Mouse (Mus musculus) left cerebral cortex, postnatal 10 days (tissue): Measurements from ENCODE around the gene Clip4. TPM values are rescaled to one million over a fixed set of nuclear protein-coding genes. Genes with fewer than 3 reads are reported as not detected.

Source experiments
- DNase-seq, 2 experiments: peaks; one replicate each; pipeline ENCODE4 v3.0.0; 2021 to 2022; ENCODE audit warnings: low spot score in 2 of 2, mixed read lengths in 1 of 2; ENCODE audit errors: extremely low spot score in 1 of 2
- intact Hi-C: fragments of 180-260 bp; cut with DNase I; formaldehyde crosslinking; loops from one replicate; pipeline ENCODE4 v1.15.1; 2025
- total RNA-seq, 2 experiments: library from RNA; stranded (reverse); gene quantifications; 2 replicates each; pipeline ENCODE4 v1.2.3; 2021

Gene Clip4
- total RNA-seq, 2 experiments from 2014 or later = 51.6 to 55.4 TPM

GRCm38 (mm10) chr17:71865437-71865836 lies 97.2 kb downstream of the Clip4 start:
- DNase-seq = no peak
- intact Hi-C loops = no loop called here

DNA sequence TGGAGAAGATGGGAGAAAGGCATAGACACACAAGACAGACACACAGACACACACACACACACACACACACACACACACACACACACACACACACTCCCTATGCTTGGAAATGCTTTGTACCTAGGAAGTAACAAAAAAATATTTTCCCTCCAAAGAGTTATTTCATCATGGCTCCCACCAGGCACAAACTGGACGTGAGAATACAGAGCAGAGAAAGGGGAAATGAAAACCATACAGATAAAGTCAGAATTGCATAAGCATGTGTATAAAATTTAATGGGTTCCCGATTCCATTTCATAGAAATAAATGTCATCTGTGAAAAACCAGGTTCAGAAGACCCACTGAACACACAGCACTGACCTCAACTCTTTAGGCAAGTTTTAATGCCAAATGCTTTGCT lies 99.6 kb downstream of the Clip4 start:
- intact Hi-C loops = no loop called here

DNA sequence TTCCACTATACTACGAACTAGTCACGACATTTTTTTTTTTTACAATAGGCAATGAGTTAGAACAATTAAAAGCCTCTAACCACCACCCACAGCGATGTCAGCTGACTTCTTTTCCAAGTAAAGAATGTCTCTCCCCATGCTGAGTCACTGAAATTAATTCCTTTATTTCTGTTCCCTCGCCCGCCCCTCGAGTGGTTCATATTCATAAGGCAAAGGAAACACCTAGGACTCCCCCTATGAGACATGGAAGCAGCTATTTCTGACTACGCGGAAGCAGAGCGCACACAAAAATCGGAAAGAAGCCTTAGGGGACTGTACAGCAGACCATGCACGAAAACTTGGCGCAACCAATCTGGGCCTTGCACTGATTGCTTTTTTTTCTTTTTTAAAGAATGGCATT lies 100.6 kb downstream of the Clip4 start:
- intact Hi-C loops = no loop called here

More for the DNA sequence above, 99.6 kb downstream of the Clip4 start:
- no peak for DNase-seq

GRCm38 (mm10) chr17:71869372-71870231 lies 101.3 kb downstream of the Clip4 start:
- intact Hi-C loops = loop anchor here (10.0 kb wide), 1 partner anchor 205 kb away; no protein-coding TSS in a partner anchor

More for the DNA sequence above, 100.6 kb downstream of the Clip4 start:
- no peak for DNase-seq

DNA sequence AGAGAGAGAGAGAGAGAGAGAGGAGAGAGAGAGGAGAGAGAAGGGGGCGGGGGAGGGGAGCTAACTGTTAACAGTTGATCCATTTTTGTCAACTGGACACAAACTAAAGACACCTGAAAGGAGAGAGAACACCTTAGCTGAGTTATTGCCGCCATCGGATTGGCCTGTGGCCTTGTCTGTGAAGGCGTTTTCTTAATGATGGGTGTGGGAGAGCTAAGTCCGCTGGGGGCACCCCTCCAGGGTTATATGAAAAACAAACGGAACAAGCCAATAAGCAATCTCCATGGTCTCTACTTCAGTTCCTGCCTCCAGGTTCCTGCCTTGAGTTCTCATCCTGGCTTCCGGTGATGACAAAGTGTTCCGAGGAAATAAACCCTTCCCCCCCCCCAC lies 102.0 kb downstream of the Clip4 start:
- intact Hi-C loops = loop anchor here (10.0 kb wide), 1 partner anchor 205 kb away; no protein-coding TSS in a partner anchor
- DNase-seq = no peak

More at GRCm38 (mm10) chr17:71869372-71870231, 101.3 kb downstream of the Clip4 start:
- peak in 1 of 2 experiments; percentile 45 for DNase-seq

GRCm38 (mm10) chr17:71870641-71871040 lies 102.4 kb downstream of the Clip4 start:
- DNase-seq = no peak
- intact Hi-C loops = loop anchor here (10.0 kb wide), 1 partner anchor 206 kb away; no protein-coding TSS in a partner anchor

GRCm38 (mm10) chr17:71871981-71872380 lies 103.7 kb downstream of the Clip4 start:
- DNase-seq = no peak
- intact Hi-C loops = loop anchor here (10.0 kb wide), 1 partner anchor 207 kb away; no protein-coding TSS in a partner anchor

DNA sequence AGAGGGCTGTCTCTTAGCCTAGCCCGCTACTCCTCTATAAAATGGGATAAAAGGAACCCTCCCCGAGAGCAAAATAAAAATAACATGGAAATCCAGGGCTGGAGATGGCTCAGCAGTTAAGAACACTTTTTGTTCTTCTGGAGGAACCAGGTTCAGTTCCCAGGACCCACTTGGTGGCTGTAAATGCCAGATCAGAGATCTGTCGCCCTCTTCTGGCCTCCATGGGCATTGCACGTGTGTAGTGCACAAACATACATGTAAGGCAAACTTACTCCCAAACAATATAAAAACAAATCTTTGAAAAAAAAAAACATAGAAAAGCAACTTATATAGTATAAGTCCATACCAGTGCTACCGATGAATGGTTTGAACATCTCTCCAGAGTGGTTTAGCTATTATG lies 104.7 kb downstream of the Clip4 start:
- intact Hi-C loops = loop anchor here (10.0 kb wide), 1 partner anchor 208 kb away; no protein-coding TSS in a partner anchor
- DNase-seq = no peak

GRCm38 (mm10) chr17:71874077-71874476 lies 105.8 kb downstream of the Clip4 start:
- DNase-seq = peak in 1 of 2 experiments; percentile 47
- intact Hi-C loops = loop anchor here (10.0 kb wide), 1 partner anchor 209 kb away; no protein-coding TSS in a partner anchor

GRCm38 (mm10) chr17:71874795-71875194 lies 106.5 kb downstream of the Clip4 start:
- intact Hi-C loops = loop anchor here (10.0 kb wide), 1 partner anchor 210 kb away; no protein-coding TSS in a partner anchor
- DNase-seq = no peak

GRCm38 (mm10) chr17:71875492-71875891 lies 107.2 kb downstream of the Clip4 start:
- intact Hi-C loops = loop anchor here (10.0 kb wide), 1 partner anchor 211 kb away; no protein-coding TSS in a partner anchor
- no peak for DNase-seq

DNA sequence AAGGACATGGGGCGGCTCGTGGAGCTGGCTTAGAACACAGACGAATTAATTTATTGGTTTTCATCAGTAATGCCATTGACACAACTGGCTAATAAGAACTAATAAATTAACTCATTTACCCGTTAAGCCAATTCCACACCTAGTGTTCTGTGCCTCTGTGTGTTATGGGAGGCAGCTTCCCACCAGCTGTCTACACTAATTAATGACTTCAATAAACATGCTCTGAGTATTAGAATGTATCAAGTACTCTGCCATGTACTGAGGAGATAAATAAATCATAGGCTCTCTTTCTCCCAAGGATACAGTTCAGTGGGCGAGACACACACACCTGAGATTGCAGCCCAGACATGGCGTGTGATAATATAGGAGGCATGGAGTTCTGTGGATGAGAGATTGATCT lies 113.1 kb downstream of the Clip4 start:
- intact Hi-C loops = no loop called here
- DNase-seq = no peak

GRCm38 (mm10) chr17:71909107-71909506 lies 140.8 kb downstream of the Clip4 start:
- no peak for DNase-seq
- intact Hi-C loops = no loop called here

GRCm38 (mm10) chr17:71913188-71913587 lies 144.9 kb downstream of the Clip4 start:
- intact Hi-C loops = no loop called here

More at GRCm38 (mm10) chr17:71913188-71913587, 144.9 kb downstream of the Clip4 start:
- DNase-seq = no peak

Other genes with a start within 250 kb of the Clip4 start
- gene Ndc80, start 241.6 kb upstream of the Clip4 start, total RNA-seq = 1 to 10 TPM; 1.7 to 2.0 TPM
- gene Spdya, start 216.4 kb upstream of the Clip4 start, total RNA-seq = 1 to 10 TPM; 1.6 TPM
- gene Wdr43, start 152.6 kb upstream of the Clip4 start, total RNA-seq = 10 to 100 TPM; 29.2 to 32.3 TPM
- 1 to 10 TPM; 1.7 to 2.2 TPM for gene Togaram2, start 95.2 kb upstream of the Clip4 start, total RNA-seq
- gene Pcare, start 15.6 kb upstream of the Clip4 start, total RNA-seq = under 1 TPM; 0.34 to 0.36 TPM